Mouse (Mus musculus) CD4-positive, CD25-positive, alpha-beta regulatory T cell, adult 4 months (primary cell): Measurements from ENCODE around the gene Rnf213. TPM values are rescaled to one million over a fixed set of nuclear protein-coding genes. Genes with fewer than 3 reads are reported as not detected.
A peak's percentile ranks its signal among the peaks of the same experiment; 100 is the strongest.
"Not testable (repeated sequence)": the region's sequence is repeated elsewhere in the genome, so short reads cannot be mapped to it uniquely, and the experiment has no call there.

Experiments used
- ATAC-seq: one replicate; pipeline ENCODE4 v1.8.0; 2017
- polyA plus RNA-seq, 2 experiments: library from polyadenylated mRNA; unstranded; fragments of 100-300 nt; shearing (Covaris generic); gene quantifications; one replicate each; pipeline ENCODE4 v1.2.1; 2017

Gene Rnf213
- polyA plus RNA-seq: 10 to 100 TPM; 51.8 to 54.0 TPM

- ATAC-seq: peak; percentile 72
These were observed at the start of gene Rnf213 for GRCm38 (mm10) chr11:119392800-119393482. Rnf213 (plus strand) TSS chr11:119393100.

GRCm38 (mm10) chr11:119344178-119344577 is 48.7 kb upstream of the Rnf213 start:
- no peak for ATAC-seq

GRCm38 (mm10) chr11:119344865-119345264 is 48.0 kb upstream of the Rnf213 start:
- ATAC-seq: no peak

GRCm38 (mm10) chr11:119347125-119347524 is 45.8 kb upstream of the Rnf213 start:
- ATAC-seq: no peak

- peak; percentile 18 for ATAC-seq
These were observed 40.8 kb upstream of the Rnf213 start for GRCm38 (mm10) chr11:119352113-119352512.

- no peak for ATAC-seq
These were observed 39.0 kb upstream of the Rnf213 start for GRCm38 (mm10) chr11:119353946-119354345.

- ATAC-seq: peak; percentile 68
These were observed 38.0 kb upstream of the Rnf213 start for GRCm38 (mm10) chr11:119354798-119355442.

- ATAC-seq: peak; percentile 71
These were observed 37.2 kb upstream of the Rnf213 start, which contains the start of the genes Sgsh and Slc26a11 for GRCm38 (mm10) chr11:119355443-119356385. Sgsh (minus strand) TSS chr11:119355536. Slc26a11 (plus strand) TSS chr11:119355557.

GRCm38 (mm10) chr11:119359089-119359488 is 33.8 kb upstream of the Rnf213 start:
- ATAC-seq: no peak

- no peak for ATAC-seq
These were observed 29.9 kb upstream of the Rnf213 start for GRCm38 (mm10) chr11:119362769-119363533.

GRCm38 (mm10) chr11:119363534-119364145 is 29.3 kb upstream of the Rnf213 start:
- peak; percentile 74 for ATAC-seq

GRCm38 (mm10) chr11:119375425-119375824 is 17.5 kb upstream of the Rnf213 start:
- no peak for ATAC-seq

- no peak for ATAC-seq
These were observed 15.6 kb upstream of the Rnf213 start for GRCm38 (mm10) chr11:119377326-119377725.

- no peak for ATAC-seq
These were observed 14.3 kb upstream of the Rnf213 start for GRCm38 (mm10) chr11:119378551-119378950.

GRCm38 (mm10) chr11:119381631-119382337 is 11.1 kb upstream of the Rnf213 start:
- no peak for ATAC-seq

GRCm38 (mm10) chr11:119382338-119382850 is 10.5 kb upstream of the Rnf213 start:
- no peak for ATAC-seq

- peak; percentile 90 for ATAC-seq
These were observed 8.0 kb upstream of the Rnf213 start for GRCm38 (mm10) chr11:119384904-119385303.

GRCm38 (mm10) chr11:119386306-119386705 is 6.6 kb upstream of the Rnf213 start:
- no peak for ATAC-seq

- ATAC-seq: not testable (repeated sequence)
These were observed 5.6 kb upstream of the Rnf213 start for GRCm38 (mm10) chr11:119387273-119387672.

- no peak for ATAC-seq
These were observed 3.0 kb upstream of the Rnf213 start for GRCm38 (mm10) chr11:119389851-119390270.
